Mouse (Mus musculus) embryonic facial prominence, embryonic 10.5 days (tissue): ENCODE data around the gene Tpk1. TPM values are rescaled to one million over a fixed set of nuclear protein-coding genes. Genes with fewer than 3 reads are reported as not detected.

Source experiments
- DNase-seq: peaks from one replicate; pipeline ENCODE4 v3.0.0-alpha.2; 2017; ENCODE audit warnings: low spot score
- H3K27ac ChIP-seq: fragments of 300-500 bp; sonication (generic); replicated peaks from 2 replicates; pipeline ENCODE4 v1.5.1; 2016; ENCODE audit warnings: mild to moderate bottlenecking
- H3K27me3 ChIP-seq: fragments of 300-500 bp; sonication (generic); replicated peaks from 2 replicates; pipeline ENCODE4 v1.6.1; 2016; ENCODE audit warnings: low read depth, mild to moderate bottlenecking; ENCODE audit not compliant: poor library complexity, severe bottlenecking
- H3K36me3 ChIP-seq: fragments of 300-500 bp; sonication (generic); replicated peaks from 2 replicates; pipeline ENCODE4 v1.6.1; 2016; ENCODE audit warnings: mild to moderate bottlenecking, moderate library complexity
- H3K4me1 ChIP-seq: fragments of 300-500 bp; sonication (generic); 2 replicates; pipeline ENCODE4 v1.6.1; 2016
- H3K4me3 ChIP-seq: fragments of 300-500 bp; sonication (generic); 2 replicates; pipeline ENCODE4 v1.5.1; 2016; ENCODE audit warnings: mild to moderate bottlenecking, moderate library complexity
- H3K9me3 ChIP-seq: fragments of 300-500 bp; sonication (generic); 2 replicates; pipeline ENCODE4 v1.6.1; 2016; ENCODE audit warnings: mild to moderate bottlenecking
- WGBS: fragments of 180-500 bp; shearing (Covaris S2); methylation state at CpG from one replicate; pipeline ENCODE4 v1.1.7; 2016; 5-methylcytosine and 5-hydroxymethylcytosine counted together
- polyA plus RNA-seq: library from polyadenylated mRNA; unstranded; fragments of >200 nt; fragmentation: Nextera tagmentation; extraction: Ambion mirVana; gene quantifications from 2 replicates; pipeline ENCODE4 v1.2.1, GENCODE M21; 2016

Gene Tpk1
- polyA plus RNA-seq, 1 experiment from 2014 or later, result 5.2 TPM

- Histone ChIP-seq H3K27me3 (no peaks in the 10 kb centered on the region), H3K27ac (no peak overlapping the region), H3K9me3 (no peaks in the 10 kb centered on the region), H3K4me1 (0 out of 2 replicates have a peak, but pooled peaks cover 3% of the 10 kb centered on the region), H3K36me3 (no peaks in the 10 kb centered on the region), H3K4me3 (no peak overlapping the region)
- no peak for DNase-seq
- WGBS, result 90% methylated on average over 4 of the region's 4 CpGs
Observed at GRCm38 (mm10) chr6:43353446-43353845, 312.6 kb downstream of the Tpk1 start.

- H3K27ac ChIP-seq, result no peak overlapping the region
- 59% methylated on average over 4 of the region's 4 CpGs for WGBS
- no peaks in the 10 kb centered on the region for H3K36me3 ChIP-seq
Observed at GRCm38 (mm10) chr6:43349083-43349482, 317.0 kb downstream of the Tpk1 start.

GRCm38 (mm10) chr6:43347637-43348036 is 318.4 kb downstream of the Tpk1 start:
- Histone ChIP-seq H3K27ac (no peak overlapping the region), H3K9me3 (no peaks in the 10 kb centered on the region), H3K4me1 (no peaks in the 10 kb centered on the region), H3K27me3 (no peaks in the 10 kb centered on the region), H3K4me3 (no peak overlapping the region), H3K36me3 (no peaks in the 10 kb centered on the region)
- DNase-seq, result no peak
- WGBS, result 94% methylated on average over 1 of the region's 1 CpGs

More at GRCm38 (mm10) chr6:43349083-43349482, 317.0 kb downstream of the Tpk1 start:
- no peaks in the 10 kb centered on the region for H3K4me1 ChIP-seq
- DNase-seq, result no peak
- H3K27me3 ChIP-seq, result no peaks in the 10 kb centered on the region
- no peaks in the 10 kb centered on the region for H3K9me3 ChIP-seq
- no peak overlapping the region for H3K4me3 ChIP-seq

DNA sequence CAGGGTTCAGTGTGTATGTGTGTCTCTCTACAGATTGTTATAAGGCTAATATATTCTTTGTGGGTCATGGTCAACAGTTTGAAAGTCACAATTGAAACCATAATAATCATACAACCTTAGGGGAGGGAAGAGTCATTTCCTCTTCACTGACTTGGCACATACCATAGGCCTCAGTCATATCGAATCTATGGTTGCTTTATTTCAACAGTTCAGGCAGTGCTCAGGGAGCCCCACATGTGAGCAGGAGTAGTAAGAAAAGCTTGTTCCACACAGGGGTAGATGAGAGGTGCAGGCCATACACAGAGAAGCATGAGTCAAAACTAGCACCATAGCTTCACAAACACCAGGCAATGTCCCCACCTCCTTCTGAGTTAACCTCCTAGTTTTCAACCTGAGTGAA is 323.1 kb downstream of the Tpk1 start:
- H3K27me3 ChIP-seq, result no peaks in the 10 kb centered on the region
- DNase-seq, result no peak
- H3K4me1 ChIP-seq, result no peaks in the 10 kb centered on the region

GRCm38 (mm10) chr6:43342386-43342785 is 323.7 kb downstream of the Tpk1 start:
- Histone ChIP-seq H3K27me3 (no peaks in the 10 kb centered on the region), H3K27ac (no peak overlapping the region), H3K36me3 (no peaks in the 10 kb centered on the region), H3K4me3 (no peak overlapping the region), H3K4me1 (no peaks in the 10 kb centered on the region), H3K9me3 (no peaks in the 10 kb centered on the region)
- WGBS, result 64% methylated on average over 2 of the region's 2 CpGs
- no peak for DNase-seq

More for the DNA sequence above, 323.1 kb downstream of the Tpk1 start:
- Histone ChIP-seq H3K9me3 (no peaks in the 10 kb centered on the region), H3K36me3 (no peaks in the 10 kb centered on the region), H3K4me3 (no peak overlapping the region), H3K27ac (no peak overlapping the region)
- WGBS, result 78% methylated on average over 1 of the region's 1 CpGs

DNA sequence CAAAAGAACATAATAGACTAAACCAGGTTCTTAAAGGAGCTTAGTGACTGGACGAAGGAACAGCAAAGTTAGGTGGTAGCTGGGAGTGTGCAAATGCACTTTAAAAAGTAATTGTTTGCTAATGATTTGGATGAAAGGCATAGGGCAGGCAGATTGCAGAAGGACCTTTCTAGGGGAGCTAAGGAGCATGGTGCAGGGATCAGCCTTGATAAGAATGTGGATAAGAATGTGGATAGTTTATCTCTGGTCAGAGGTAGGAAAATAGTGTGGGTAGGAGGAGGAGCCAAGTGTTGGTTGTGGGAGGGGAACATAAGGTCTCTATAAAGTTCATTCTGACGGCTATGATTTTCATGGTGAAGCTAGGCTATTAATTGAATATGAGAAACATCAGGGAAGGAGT is 327.3 kb downstream of the Tpk1 start:
- Histone ChIP-seq H3K4me1 (no peaks in the 10 kb centered on the region), H3K9me3 (no peaks in the 10 kb centered on the region), H3K27ac (no peak overlapping the region), H3K27me3 (no peaks in the 10 kb centered on the region), H3K4me3 (no peak overlapping the region), H3K36me3 (no peaks in the 10 kb centered on the region)
- 62% methylated on average over 2 of the region's 2 CpGs for WGBS
- DNase-seq, result no peak

DNA sequence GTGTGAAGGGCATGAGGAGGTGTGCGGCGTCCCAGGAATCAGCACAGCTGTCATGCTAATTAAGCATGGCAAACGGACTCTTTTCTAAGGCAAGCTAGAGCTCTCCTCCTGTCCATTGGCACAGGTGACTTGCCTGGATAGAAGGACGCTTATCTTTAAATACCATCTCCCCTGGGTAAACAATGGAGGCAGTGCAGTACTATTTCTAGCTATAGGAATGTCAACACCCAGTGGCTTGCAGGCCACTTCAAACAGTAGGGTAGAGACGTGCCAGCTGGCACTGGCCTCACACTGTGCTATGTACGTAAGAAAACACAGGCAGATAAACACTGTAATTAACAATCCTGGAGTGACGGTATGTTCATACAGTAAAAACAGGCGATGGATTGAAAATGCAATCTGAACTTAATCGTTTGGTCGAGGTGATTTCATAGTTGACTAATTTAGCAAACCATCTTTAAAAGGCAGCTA is 328.6 kb downstream of the Tpk1 start:
- no peak overlapping the region for H3K27ac ChIP-seq
- H3K4me3 ChIP-seq, result no peak overlapping the region
- no peaks in the 10 kb centered on the region for H3K4me1 ChIP-seq
- 59% methylated on average over 10 of the region's 10 CpGs for WGBS
- H3K36me3 ChIP-seq, result no peaks in the 10 kb centered on the region
- H3K9me3 ChIP-seq, result no peaks in the 10 kb centered on the region
- H3K27me3 ChIP-seq, result no peaks in the 10 kb centered on the region
- no peak for DNase-seq

DNA sequence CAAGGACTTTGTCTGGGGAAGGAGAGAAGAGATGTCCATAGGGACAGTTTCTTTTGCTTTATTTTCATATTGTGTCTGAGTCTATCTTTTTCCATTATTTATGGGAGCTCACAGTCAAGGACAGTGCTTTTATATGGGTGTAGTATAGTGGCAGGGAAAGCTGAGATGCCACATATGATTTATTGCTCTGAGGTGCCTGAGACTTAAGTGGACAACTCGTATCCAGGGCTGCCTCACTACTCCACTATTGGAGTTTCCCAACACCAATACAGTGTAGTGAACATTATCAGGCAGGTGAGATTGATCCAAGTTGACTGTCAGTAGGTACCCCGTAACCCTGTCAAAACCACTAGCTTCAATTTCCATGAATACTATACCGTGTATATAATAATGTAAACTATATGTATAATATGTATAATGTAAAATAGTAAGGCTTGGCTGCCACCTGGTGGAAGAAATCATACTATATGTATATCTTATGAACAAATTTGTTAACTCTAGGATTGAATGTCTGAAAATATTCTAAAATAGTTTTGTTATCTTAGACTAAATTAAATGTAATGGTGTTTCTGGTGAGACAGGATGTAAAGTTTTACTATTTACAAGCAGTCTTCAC is 330.4 kb downstream of the Tpk1 start:
- no peaks in the 10 kb centered on the region for H3K36me3 ChIP-seq
- no peak for DNase-seq
- H3K4me1 ChIP-seq, result no peaks in the 10 kb centered on the region
- H3K9me3 ChIP-seq, result no peaks in the 10 kb centered on the region
- no peak overlapping the region for H3K27ac ChIP-seq
- H3K4me3 ChIP-seq, result no peak overlapping the region
- 90% methylated on average over 3 of the region's 3 CpGs for WGBS
- H3K27me3 ChIP-seq, result no peaks in the 10 kb centered on the region

DNA sequence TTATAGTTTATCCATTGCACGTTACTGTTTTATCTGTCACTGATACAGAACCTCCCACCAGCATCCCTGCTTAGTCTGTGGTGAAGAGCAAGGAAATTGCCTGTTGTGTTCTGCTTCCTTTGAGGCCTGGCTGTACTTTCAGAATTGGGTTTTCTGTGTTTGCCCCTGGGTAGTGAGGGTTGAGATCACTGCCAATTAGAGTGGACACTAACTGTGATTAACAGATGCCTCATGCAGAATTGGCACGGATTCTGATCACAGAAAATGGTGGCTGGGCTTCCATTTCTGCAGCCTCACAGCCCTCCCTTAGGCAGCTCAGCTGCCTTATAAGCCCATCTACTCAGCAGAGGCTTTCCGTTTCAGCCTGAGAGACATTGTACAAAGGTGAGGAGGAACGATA is 332.6 kb downstream of the Tpk1 start:
- 68% methylated on average over 4 of the region's 4 CpGs for WGBS

GRCm38 (mm10) chr6:43312961-43313656 is 353.0 kb downstream of the Tpk1 start:
- Histone ChIP-seq H3K36me3 (no peaks in the 10 kb centered on the region), H3K4me3 (no peak overlapping the region), H3K27me3 (no peaks in the 10 kb centered on the region), H3K4me1 (peaks cover 3% of the 10 kb centered on the region; the same call in 1 of the 2 replicates), H3K9me3 (no peaks in the 10 kb centered on the region), H3K27ac (no peak overlapping the region)
- no peak for DNase-seq
- WGBS, result 71% methylated on average over 8 of the region's 8 CpGs

More for the DNA sequence above, 332.6 kb downstream of the Tpk1 start:
- Histone ChIP-seq H3K4me1 (no peaks in the 10 kb centered on the region), H3K27me3 (no peaks in the 10 kb centered on the region), H3K9me3 (no peaks in the 10 kb centered on the region), H3K36me3 (no peaks in the 10 kb centered on the region), H3K27ac (no peak overlapping the region), H3K4me3 (no peak overlapping the region)
- DNase-seq, result no peak

DNA sequence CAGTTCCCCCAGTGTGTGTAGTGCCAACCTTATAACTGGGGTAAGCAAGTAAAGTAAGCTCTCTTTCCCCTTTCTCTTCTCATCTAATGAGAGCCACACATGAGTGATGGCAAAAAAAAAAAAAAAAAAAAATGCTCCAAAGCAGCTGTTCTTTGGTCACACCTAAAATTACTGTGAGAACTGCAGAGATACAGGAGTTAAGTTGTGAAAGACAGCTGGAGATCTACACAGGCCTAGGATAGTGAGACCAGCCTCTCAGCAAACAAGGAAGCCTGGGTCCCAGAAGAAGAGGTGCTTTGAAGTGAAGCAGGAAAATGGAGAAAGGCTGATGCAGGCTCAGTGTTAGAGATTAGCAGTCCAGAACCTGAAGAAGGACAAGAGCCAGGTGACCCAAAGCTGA is 353.5 kb downstream of the Tpk1 start:
- Histone ChIP-seq H3K4me3 (no peak overlapping the region), H3K36me3 (no peaks in the 10 kb centered on the region), H3K9me3 (no peaks in the 10 kb centered on the region), H3K4me1 (peaks cover 3% of the 10 kb centered on the region; the same call in 1 of the 2 replicates), H3K27ac (no peak overlapping the region), H3K27me3 (no peaks in the 10 kb centered on the region)
- DNase-seq, result no peak

- 66% methylated on average over 6 of the region's 6 CpGs for WGBS
- DNase-seq, result no peak
- Histone ChIP-seq H3K36me3 (no peaks in the 10 kb centered on the region), H3K9me3 (no peaks in the 10 kb centered on the region), H3K4me3 (no peak overlapping the region), H3K27me3 (no peaks in the 10 kb centered on the region), H3K4me1 (peaks cover 3% of the 10 kb centered on the region; the same call in 1 of the 2 replicates), H3K27ac (no peak overlapping the region)
Observed at GRCm38 (mm10) chr6:43310071-43310470, 356.0 kb downstream of the Tpk1 start.

- H3K4me3 ChIP-seq, result no peak within 1 kb of the TSS
- no peak within 1 kb of the TSS for H3K27ac ChIP-seq
- no peaks in the 10 kb centered on the region for H3K9me3 ChIP-seq
- no peaks in the 10 kb centered on the region for H3K36me3 ChIP-seq
- DNase-seq, result no peak
- peaks cover 3% of the 10 kb centered on the region; the same call in 1 of the 2 replicates for H3K4me1 ChIP-seq
- 59% methylated on average over 16 of the region's 16 CpGs for WGBS
- no peaks in the 10 kb centered on the region for H3K27me3 ChIP-seq
Observed at GRCm38 (mm10) chr6:43309454-43309853, 356.6 kb downstream of the Tpk1 start, which contains the start of gene Nobox. Gene Nobox, minus strand, starts transcription at chr6:43309554.
